Mouse (Mus musculus) hindbrain, embryonic 14.5 days (tissue): ENCODE measurements at regions not wholly inside any gene's neighbourhood (a gene's known extent, or its start where the extent isn't known, plus 50 kb on each side); places are given as distances from the start of the nearest gene placed in this dataset.

ENCODE experiments used
- ATAC-seq: fragments of 200-750 bp; cut with Nextera tagmentation; 2 replicates; pipeline ENCODE4 v1.8.0; 2017; ENCODE audit warnings: moderate number of reproducible peaks, mild to moderate bottlenecking, moderate TSS enrichment, moderate library complexity; ENCODE audit not compliant: low FRiP score
- DNase-seq: peaks from one replicate; pipeline ENCODE4 v3.0.0-alpha.2; 2015; ENCODE audit warnings: low spot score
- H3K27ac ChIP-seq: fragments of 300-500 bp; sonication (generic); 2 replicates; pipeline ENCODE4 v1.5.1; 2014; ENCODE audit warnings: mild to moderate bottlenecking, moderate library complexity
- H3K27me3 ChIP-seq: fragments of 300-500 bp; sonication (generic); 2 replicates; pipeline ENCODE4 v1.6.1; 2014; ENCODE audit warnings: mild to moderate bottlenecking, low read length, mixed read lengths; ENCODE audit not compliant: control insufficient read depth, insufficient read depth
- H3K36me3 ChIP-seq: fragments of 300-500 bp; sonication (generic); replicated peaks from 2 replicates; pipeline ENCODE4 v1.6.1; 2014; ENCODE audit not compliant: control insufficient read depth, insufficient read depth
- H3K4me1 ChIP-seq: fragments of 300-500 bp; sonication (generic); replicated peaks from 2 replicates; pipeline ENCODE4 v1.6.1; 2014; ENCODE audit warnings: antibody characterized with exemption, low read length, mixed read lengths; ENCODE audit not compliant: control insufficient read depth, insufficient read depth
- H3K4me2 ChIP-seq: fragments of 300-500 bp; sonication (generic); replicated peaks from 2 replicates; pipeline ENCODE4 v1.6.1; 2014; ENCODE audit warnings: mild to moderate bottlenecking, moderate library complexity
- H3K4me3 ChIP-seq: fragments of 300-500 bp; sonication (generic); replicated peaks from 2 replicates; pipeline ENCODE4 v1.5.1; 2014; ENCODE audit warnings: mild to moderate bottlenecking, low read length
- H3K9ac ChIP-seq: fragments of 300-500 bp; sonication (generic); 2 replicates; pipeline ENCODE4 v1.6.1; 2014
- H3K9me3 ChIP-seq: fragments of 300-500 bp; sonication (generic); 2 replicates; pipeline ENCODE4 v1.6.1; 2016; ENCODE audit warnings: low read length; ENCODE audit not compliant: control insufficient read depth
- WGBS: fragments of 180-500 bp; shearing (Covaris S2); extraction: QIAGEN DNeasy Blood & Tissue Kit; methylation state at CpG from one replicate; pipeline ENCODE4 v1.1.7; 2014; 5-methylcytosine and 5-hydroxymethylcytosine counted together

DNA sequence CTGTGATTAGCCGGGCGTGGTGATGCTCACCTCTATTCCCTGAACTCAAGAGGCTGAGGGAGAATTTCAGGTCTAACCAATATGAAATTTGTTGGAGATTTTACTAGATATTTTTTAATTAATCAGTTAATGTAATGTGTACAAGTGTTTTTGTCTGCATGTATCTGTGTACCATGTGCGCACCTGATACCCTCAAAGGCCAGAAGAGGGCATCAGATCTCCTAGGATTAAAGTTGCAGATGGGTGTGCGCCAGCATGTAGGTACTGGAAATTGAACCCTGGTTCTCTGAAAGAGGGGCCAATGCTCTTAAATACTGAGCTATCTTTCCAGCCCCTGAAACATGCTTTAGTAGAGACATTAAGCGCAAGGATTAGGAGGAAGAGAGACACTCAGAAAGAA is 160.2 kb downstream of the Mycn start:
- no peak overlapping the region for H3K4me3 ChIP-seq
- DNase-seq (no peak), ATAC-seq (no peak)
- no peaks in the 10 kb centered on the region for H3K36me3 ChIP-seq
- H3K27ac ChIP-seq = no peak overlapping the region
- no peaks in the 10 kb centered on the region for H3K27me3 ChIP-seq
- peaks cover 5% of the 10 kb centered on the region; the same call in 1 of the 2 replicates for H3K9me3 ChIP-seq
- H3K4me2 ChIP-seq = no peak overlapping the region
- peaks cover 12% of the 10 kb centered on the region for H3K4me1 ChIP-seq
- WGBS = 97% methylated on average over 5 of the region's 5 CpGs
- no peak overlapping the region for H3K9ac ChIP-seq

DNA sequence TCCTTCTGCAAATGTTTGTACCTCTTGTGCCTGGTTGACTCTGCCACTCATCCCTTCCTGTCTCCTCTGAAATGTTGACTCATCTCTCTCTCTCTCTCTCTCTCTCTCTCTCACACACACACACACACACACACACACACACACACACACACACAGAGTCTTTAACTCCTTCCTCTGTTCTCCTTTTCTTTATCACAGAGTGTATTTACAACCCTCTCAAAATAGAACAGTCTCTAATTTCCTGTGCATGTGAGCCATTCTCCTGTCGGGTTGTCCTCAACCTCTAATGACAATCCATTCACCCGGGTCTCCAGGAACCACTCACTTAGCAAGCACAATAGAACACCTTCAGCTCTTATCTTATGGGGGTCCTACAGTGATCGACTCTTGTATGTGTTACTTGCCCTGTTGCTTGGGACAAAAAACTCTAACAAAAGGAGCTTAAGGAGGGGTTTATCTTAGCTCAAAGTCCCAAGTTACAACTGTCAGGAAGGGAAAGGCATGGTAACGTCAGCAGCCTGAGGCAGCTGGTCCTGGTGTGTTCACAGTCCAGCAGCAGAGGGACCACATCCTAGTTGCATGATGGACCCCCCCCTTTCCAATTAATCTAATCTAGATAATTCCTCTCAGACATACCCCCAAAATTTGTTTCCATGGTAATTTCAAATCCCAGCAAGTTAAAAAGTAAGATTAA is 163.0 kb downstream of the Mycn start:
- ATAC-seq (no peak), DNase-seq (no peak)
- Histone ChIP-seq H3K27ac (no peak overlapping the region), H3K9ac (no peak overlapping the region), H3K4me3 (no peak overlapping the region), H3K27me3 (no peaks in the 10 kb centered on the region), H3K9me3 (peaks cover 5% of the 10 kb centered on the region; the same call in 1 of the 2 replicates), H3K4me2 (no peak overlapping the region), H3K4me1 (peaks cover 7% of the 10 kb centered on the region; the same call in 1 of the 2 replicates), H3K36me3 (no peaks in the 10 kb centered on the region)
- WGBS = 47% methylated on average over 4 of the region's 4 CpGs

DNA sequence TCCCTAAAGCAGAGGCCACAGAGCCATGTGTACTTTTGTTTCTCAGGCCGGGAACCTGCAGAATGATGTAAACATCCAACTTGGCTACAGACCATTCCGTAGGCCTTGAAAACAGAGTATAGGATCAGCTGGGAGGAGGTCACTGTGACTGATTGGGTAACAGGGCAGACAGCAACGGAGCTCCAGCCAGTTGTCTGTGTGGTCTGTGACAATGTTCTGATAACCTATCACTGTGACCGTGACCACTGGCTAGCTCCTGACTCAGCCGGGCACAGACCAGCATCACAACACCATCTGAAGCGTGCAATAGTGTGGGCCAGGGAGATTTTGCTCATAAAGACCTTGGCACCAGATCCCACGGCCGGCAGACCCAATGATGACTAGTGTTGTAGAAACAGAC is 164.3 kb downstream of the Mycn start:
- WGBS = 89% methylated on average over 8 of the region's 8 CpGs
- no peak for ATAC-seq
- H3K9ac ChIP-seq = no peak overlapping the region

DNA sequence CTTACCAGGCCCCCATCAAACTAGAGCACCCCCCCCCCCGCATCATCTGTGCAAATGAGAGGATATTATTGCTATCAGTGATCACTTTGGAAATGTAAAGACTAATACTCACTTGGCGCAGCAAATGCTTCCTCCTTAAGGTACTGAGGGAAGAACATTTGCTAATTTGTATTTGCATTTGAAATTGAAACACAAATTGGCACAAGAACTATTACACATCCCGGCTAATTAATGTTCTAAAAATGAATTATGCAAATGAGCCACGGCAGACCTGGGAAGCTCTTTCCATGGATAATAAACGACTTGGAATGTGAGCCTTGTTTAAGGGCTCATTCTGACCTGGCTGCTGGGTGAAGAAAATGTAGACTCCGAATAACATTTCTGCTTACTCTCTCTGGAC is 164.9 kb downstream of the Mycn start:
- DNase-seq (peak; percentile 52), ATAC-seq (peak; percentile 46; the same call in 1 of the 2 replicates)
- Histone ChIP-seq H3K9me3 (peaks cover 2% of the 10 kb centered on the region; the same call in 1 of the 2 replicates), H3K4me2 (no peak overlapping the region), H3K9ac (no peak overlapping the region), H3K36me3 (no peaks in the 10 kb centered on the region), H3K4me3 (no peak overlapping the region), H3K27me3 (no peaks in the 10 kb centered on the region), H3K4me1 (peaks cover 7% of the 10 kb centered on the region; the same call in 1 of the 2 replicates), H3K27ac (no peak overlapping the region)
- 49% methylated on average over 6 of the region's 6 CpGs for WGBS

More for the DNA sequence above, 164.3 kb downstream of the Mycn start:
- H3K9me3 ChIP-seq = peaks cover 5% of the 10 kb centered on the region; the same call in 1 of the 2 replicates
- H3K4me3 ChIP-seq = no peak overlapping the region
- no peaks in the 10 kb centered on the region for H3K36me3 ChIP-seq
- H3K4me1 ChIP-seq = peaks cover 7% of the 10 kb centered on the region; the same call in 1 of the 2 replicates
- no peak for DNase-seq
- no peak overlapping the region for H3K4me2 ChIP-seq
- H3K27me3 ChIP-seq = no peaks in the 10 kb centered on the region
- H3K27ac ChIP-seq = no peak overlapping the region

DNA sequence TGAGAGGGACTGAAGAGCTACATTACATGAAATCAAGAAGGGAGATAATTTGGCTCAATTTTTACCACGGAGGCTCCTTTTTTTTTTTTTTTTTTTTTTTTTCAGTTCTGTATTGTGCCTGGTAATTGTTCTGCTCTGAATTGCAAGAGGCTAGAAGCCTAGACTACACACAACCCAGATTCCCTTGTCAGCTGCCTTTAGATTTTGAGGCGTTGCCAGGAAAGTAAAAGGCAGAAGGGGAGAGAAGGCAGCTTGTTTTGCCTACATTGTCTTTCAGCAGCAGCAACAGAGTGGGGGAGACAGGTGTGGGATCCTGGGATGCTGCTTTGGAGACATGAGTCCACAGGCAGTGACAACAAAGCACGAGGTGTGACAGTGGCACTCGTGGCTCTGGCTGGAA is 170.7 kb downstream of the Mycn start:
- Histone ChIP-seq H3K4me1 (peaks cover 5% of the 10 kb centered on the region; the same call in 1 of the 2 replicates), H3K4me2 (no peak overlapping the region), H3K27ac (no peak overlapping the region), H3K9me3 (no peaks in the 10 kb centered on the region), H3K36me3 (no peaks in the 10 kb centered on the region), H3K27me3 (no peaks in the 10 kb centered on the region), H3K9ac (no peak overlapping the region), H3K4me3 (no peak overlapping the region)
- DNase-seq (no peak), ATAC-seq (no peak)
- 57% methylated on average over 4 of the region's 4 CpGs for WGBS

DNA sequence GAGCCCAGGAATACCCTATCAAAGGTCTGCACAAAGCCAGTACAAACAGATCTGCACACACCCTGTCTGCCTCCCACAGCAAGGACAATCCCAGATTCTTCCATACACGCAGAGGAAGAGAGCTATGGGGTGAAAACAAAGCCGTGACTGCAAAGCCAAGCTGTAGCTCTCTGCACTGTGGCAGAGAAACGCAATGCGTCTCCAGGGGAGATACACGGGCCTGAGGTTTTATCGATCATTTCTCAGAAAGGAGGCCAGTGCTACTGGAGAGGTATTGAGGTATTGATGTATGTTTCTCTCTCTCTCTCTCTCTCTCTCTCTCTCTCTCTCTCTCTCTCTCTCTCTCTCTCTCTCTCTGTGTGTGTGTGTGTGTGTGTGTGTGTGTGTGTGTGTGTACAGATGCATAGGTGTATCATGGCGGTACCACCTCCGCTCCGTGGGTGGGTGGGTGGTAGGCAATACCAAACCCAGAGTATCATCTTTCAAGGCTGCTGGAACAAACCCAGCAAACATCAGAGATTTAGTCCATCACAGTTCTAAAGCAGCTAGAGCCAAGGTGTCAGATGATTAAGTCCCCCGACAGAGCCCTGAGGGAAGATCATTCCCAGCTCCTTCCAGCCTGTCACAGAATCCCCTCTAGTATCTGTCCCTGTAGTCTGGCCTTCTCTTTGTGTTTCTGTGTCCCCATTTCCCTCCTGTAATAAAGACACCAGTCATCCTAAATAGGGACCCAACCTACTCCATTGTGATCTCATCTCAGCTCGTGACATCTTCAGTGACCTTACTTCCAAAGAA is 175.0 kb downstream of the Mycn start:
- no peak overlapping the region for H3K9ac ChIP-seq
- no peaks in the 10 kb centered on the region for H3K9me3 ChIP-seq
- no peaks in the 10 kb centered on the region for H3K36me3 ChIP-seq
- peaks cover 9% of the 10 kb centered on the region for H3K4me1 ChIP-seq
- ATAC-seq (peak; percentile 49; the same call in 1 of the 2 replicates), DNase-seq (no peak)
- 52% methylated on average over 11 of the region's 11 CpGs for WGBS
- peak overlapping the region; percentile 48 for H3K27ac ChIP-seq
- no peak overlapping the region for H3K4me2 ChIP-seq
- H3K27me3 ChIP-seq = no peaks in the 10 kb centered on the region
- no peak overlapping the region for H3K4me3 ChIP-seq

DNA sequence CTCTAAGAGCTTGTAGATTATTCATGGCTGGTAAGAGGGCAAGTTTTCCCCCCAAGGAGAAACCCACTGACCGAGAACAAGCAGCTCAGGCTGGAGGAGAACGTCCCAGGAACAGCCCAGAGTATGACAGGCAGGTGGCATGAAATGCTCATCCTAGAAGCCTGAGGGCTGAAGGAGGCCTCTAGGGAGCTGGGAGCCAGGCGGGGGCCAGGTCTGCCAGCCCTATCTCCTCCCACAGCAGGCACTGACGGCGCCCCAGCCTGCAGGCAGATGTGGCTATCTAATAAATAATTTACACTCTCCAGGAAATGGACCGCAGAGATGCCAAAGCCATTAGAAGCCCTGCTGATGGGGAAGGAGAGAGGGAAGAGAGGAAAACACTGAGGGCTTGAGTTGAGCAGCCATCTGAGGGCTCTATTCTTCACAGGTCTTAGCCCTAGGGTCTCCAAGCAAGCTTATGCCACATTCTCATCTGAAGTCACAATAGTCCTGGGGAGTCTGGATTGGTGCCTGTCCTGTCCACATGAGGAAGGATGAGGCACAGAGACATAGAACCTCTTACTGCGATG is 176.1 kb downstream of the Mycn start:
- WGBS = 31% methylated on average over 7 of the region's 7 CpGs
- Histone ChIP-seq H3K4me2 (no peak overlapping the region), H3K36me3 (no peaks in the 10 kb centered on the region), H3K4me1 (peaks cover 9% of the 10 kb centered on the region), H3K27me3 (no peaks in the 10 kb centered on the region), H3K4me3 (no peak overlapping the region), H3K27ac (peak overlapping the region; percentile 48), H3K9me3 (no peaks in the 10 kb centered on the region), H3K9ac (no peak overlapping the region)
- ATAC-seq (peak; percentile 61; the same call in 1 of the 2 replicates), DNase-seq (no peak)

DNA sequence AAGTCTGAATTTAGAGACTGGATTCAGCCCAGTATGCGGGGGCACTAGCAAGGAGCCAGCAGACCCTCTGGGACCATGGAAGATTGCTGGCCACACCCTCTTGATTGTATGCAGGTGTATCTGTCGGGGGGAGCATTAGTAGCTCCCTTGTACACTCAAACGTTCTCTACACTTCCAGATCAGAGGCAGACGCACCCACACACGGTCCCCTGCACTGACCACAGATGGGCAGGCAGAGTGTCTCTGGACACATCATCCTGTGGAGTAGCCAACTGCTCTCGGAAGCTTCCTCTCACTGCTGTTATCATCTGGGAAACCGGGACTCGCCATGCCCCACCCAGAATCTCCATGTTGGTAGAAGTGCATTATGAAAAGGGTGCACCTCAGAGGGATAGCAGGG is 176.7 kb downstream of the Mycn start:
- H3K4me2 ChIP-seq = no peak overlapping the region
- H3K36me3 ChIP-seq = no peaks in the 10 kb centered on the region
- H3K4me1 ChIP-seq = peaks cover 9% of the 10 kb centered on the region
- no peak overlapping the region for H3K9ac ChIP-seq
- WGBS = 82% methylated on average over 8 of the region's 8 CpGs
- ATAC-seq = no peak
- H3K27me3 ChIP-seq = no peaks in the 10 kb centered on the region
- DNase-seq = no peak
- H3K9me3 ChIP-seq = no peaks in the 10 kb centered on the region
- H3K4me3 ChIP-seq = no peak overlapping the region
- 0 out of 2 replicates have a peak overlapping the region, but pooled peaks have one; percentile 48 for H3K27ac ChIP-seq

DNA sequence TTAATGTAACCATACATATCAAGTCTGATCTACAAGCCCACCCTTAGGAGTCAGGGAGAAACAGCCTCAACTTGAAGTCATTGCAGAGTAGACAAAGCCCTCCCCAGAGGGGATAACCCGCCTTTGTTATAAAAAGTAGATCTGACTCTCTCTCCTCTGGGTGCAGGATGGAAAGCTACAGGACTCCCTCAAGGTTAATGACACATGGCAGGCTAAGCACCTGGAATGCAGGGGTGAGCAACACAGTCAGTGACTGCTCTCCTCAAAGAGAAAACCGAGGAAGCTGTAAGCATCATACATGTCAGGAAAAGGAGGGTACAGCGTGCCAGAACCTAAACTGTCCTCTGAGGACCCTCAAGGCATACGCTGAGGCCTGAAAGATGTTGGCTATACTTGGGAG is 177.1 kb downstream of the Mycn start:
- Histone ChIP-seq H3K4me1 (peaks cover 9% of the 10 kb centered on the region), H3K36me3 (no peaks in the 10 kb centered on the region), H3K9ac (no peak overlapping the region), H3K9me3 (no peaks in the 10 kb centered on the region), H3K4me3 (no peak overlapping the region), H3K4me2 (no peak overlapping the region), H3K27ac (no peak overlapping the region), H3K27me3 (no peaks in the 10 kb centered on the region)
- 74% methylated on average over 4 of the region's 4 CpGs for WGBS
- DNase-seq (no peak), ATAC-seq (no peak)
